Mouse (Mus musculus): Measurements from ENCODE around the gene Ccl3.

DNA sequence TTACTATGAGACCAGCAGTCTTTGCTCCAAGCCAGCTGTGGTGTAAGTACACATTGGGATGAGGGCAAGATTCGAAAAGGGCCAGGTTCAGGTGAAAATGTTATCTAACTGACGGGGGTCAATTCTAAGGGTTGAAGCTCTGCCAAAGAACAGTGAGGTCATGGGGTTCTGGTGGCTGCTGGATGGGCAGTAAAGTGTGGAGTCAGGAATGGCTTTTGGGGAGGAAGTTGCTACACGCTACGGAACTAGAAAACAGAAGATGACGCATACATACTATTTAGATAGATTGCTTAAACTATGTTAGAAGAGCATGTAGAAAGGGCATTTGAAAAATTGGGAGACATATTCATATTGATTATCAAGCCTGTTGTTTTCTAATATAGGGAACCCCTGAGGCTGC lies 14.4 kb upstream of the Ccl3 start:
- TF ChIP-seq CTCF (IDR thresholded peaks at IDR 0.05; ENCODE audit: borderline replicate concordance, insufficient read depth, low read length) (no peak), POLR2A (IDR thresholded peaks at IDR 0.05; ENCODE audit: low read depth, low read length) (no peak)

All from embryonic fibroblast, embryonic 13.5 days (primary cell).